Mouse (Mus musculus): ENCODE results near the gene Cdk2ap2. TPM values are rescaled to one million over a fixed set of nuclear protein-coding genes. Genes with fewer than 3 reads are reported as not detected.
"Not testable (repeated sequence)": the region's sequence is repeated elsewhere in the genome, so short reads cannot be mapped to it uniquely, and the experiment has no call there.

The Cdk2ap2 gene
- polyA plus RNA-seq, 1 experiment from 2014 or later, result 91.7 TPM

DNA sequence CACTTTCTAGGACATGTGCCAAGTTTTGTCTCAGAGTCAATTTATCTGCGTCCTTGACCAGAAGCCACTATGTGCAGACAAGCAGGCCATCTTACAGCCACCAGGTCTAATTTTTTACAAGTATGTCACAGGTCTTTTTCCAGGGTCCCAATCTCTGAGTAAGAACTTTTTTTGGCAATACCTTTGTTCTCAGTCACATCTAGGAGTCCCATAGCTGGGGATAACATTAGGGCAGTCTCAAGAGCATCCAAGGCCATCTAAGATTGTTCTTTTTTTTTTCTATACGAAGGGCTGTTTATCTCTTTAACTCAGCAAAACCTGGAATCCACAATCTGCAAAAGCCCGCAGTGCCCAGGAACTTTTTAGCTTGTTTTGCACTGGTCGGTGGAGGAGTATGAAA, 33.6 kb upstream of the Cdk2ap2 start:
- H3K4me1 ChIP-seq (ENCODE audit: control insufficient read depth, insufficient read depth, low read length); H3K27ac ChIP-seq (ENCODE audit: low read depth, low read length); DNase-seq (ENCODE audit: low spot score); H3K9me3 ChIP-seq (replicated peaks; ENCODE audit: control insufficient read depth, low read length); ATAC-seq; H3K4me2 ChIP-seq (ENCODE audit: low read length); H3K27me3 ChIP-seq (replicated peaks; ENCODE audit: control insufficient read depth, insufficient read depth, low read length); H3K4me3 ChIP-seq (ENCODE audit: low read depth, low read length); H3K36me3 ChIP-seq (ENCODE audit: control insufficient read depth, insufficient read depth, low read length); H3K9ac ChIP-seq (ENCODE audit: low read length): not testable (repeated sequence)
- 83% methylated on average over 3 of the region's 4 CpGs for WGBS

DNA sequence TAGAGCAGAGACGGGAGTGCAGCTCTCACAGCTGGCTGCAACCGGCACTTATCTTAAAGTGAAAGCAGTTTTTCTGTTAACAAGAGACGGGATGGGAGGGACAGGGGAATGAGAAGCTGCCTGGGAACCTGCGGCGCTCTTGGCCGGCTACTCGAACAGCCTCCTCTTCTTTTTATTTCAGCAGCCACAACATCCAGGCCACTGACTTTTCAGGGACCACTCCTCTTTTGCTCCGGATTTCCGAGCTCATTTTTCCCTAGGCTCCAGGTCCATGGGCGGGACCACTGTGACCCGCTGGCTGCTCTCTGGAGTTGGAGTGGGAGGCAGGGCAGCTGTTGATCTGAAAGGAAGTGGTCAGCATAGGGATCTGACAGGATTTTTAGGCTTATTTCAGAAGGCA, 32.5 kb upstream of the Cdk2ap2 start:
- not testable (repeated sequence) for H3K4me1 ChIP-seq (ENCODE audit: control insufficient read depth, insufficient read depth, low read length); H3K27me3 ChIP-seq (replicated peaks; ENCODE audit: control insufficient read depth, insufficient read depth, low read length); H3K27ac ChIP-seq (ENCODE audit: low read depth, low read length); H3K36me3 ChIP-seq (ENCODE audit: control insufficient read depth, insufficient read depth, low read length); H3K9ac ChIP-seq (ENCODE audit: low read length); ATAC-seq; H3K9me3 ChIP-seq (replicated peaks; ENCODE audit: control insufficient read depth, low read length); DNase-seq (ENCODE audit: low spot score); H3K4me2 ChIP-seq (ENCODE audit: low read length); H3K4me3 ChIP-seq (ENCODE audit: low read depth, low read length)
- WGBS, result 51% methylated on average over 2 of the region's 11 CpGs

DNA sequence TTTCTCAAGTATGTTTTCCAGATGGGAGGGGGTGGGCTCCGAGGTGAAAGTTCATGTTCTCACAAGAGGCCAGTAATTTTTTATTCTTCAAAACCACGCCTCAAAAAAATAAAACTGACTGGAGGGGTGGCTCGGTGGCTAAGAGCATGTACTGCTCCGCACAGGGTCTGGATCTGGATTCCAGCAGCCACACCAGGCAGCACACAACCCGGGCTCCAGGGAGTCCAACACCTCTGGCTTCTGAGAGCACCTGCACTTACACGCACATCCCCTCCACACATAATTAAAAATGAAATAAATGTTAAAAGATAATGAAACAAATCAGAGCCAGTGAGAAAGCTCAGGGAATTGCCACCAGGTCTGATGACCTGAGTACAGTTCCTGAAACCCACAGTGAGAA, 30.7 kb upstream of the Cdk2ap2 start:
- H3K27ac ChIP-seq (ENCODE audit: low read depth, low read length), result no peak overlapping the region
- no peak for DNase-seq (ENCODE audit: low spot score)
- H3K27me3 ChIP-seq (replicated peaks; ENCODE audit: control insufficient read depth, insufficient read depth, low read length), result no peaks in the 10 kb centered on the region; the same call in 1 of the 2 replicates
- no peaks in the 10 kb centered on the region for H3K9me3 ChIP-seq (replicated peaks; ENCODE audit: control insufficient read depth, low read length)
- no peak for ATAC-seq
- no peak overlapping the region for H3K9ac ChIP-seq (ENCODE audit: low read length)
- 84% methylated on average over 6 of the region's 6 CpGs for WGBS
- H3K4me3 ChIP-seq (ENCODE audit: low read depth, low read length), result no peak overlapping the region
- H3K4me1 ChIP-seq (ENCODE audit: control insufficient read depth, insufficient read depth, low read length), result no peaks in the 10 kb centered on the region
- no peaks in the 10 kb centered on the region for H3K36me3 ChIP-seq (ENCODE audit: control insufficient read depth, insufficient read depth, low read length)
- no peak overlapping the region for H3K4me2 ChIP-seq (ENCODE audit: low read length)

DNA sequence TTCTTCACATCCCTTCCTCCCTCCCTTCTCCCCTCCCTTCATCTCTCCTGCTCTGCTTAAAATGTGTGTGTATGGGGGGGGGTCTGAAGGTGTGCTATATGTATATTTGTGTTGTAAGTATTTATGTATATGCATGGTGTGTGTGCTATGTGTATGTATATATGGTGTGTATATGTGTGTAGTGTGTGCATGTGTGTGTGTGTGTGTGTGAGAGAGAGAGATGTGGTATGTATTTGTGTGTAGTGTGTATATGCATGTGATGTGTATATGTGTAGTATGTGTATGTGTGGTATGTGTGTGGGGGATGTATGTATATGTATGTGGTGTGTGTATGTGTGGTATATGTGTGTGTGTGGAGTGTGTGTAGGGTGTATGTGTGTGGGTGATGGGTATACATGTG, 30.1 kb upstream of the Cdk2ap2 start:
- Histone ChIP-seq H3K9ac (ENCODE audit: low read length) (no peak overlapping the region), H3K36me3 (ENCODE audit: control insufficient read depth, insufficient read depth, low read length) (no peaks in the 10 kb centered on the region), H3K9me3 (replicated peaks; ENCODE audit: control insufficient read depth, low read length) (no peaks in the 10 kb centered on the region), H3K4me1 (ENCODE audit: control insufficient read depth, insufficient read depth, low read length) (no peaks in the 10 kb centered on the region), H3K27me3 (replicated peaks; ENCODE audit: control insufficient read depth, insufficient read depth, low read length) (no peaks in the 10 kb centered on the region; the same call in 1 of the 2 replicates), H3K27ac (ENCODE audit: low read depth, low read length) (no peak overlapping the region), H3K4me2 (ENCODE audit: low read length) (no peak overlapping the region), H3K4me3 (ENCODE audit: low read depth, low read length) (no peak overlapping the region)
- no peak for ATAC-seq
- no peak for DNase-seq (ENCODE audit: low spot score)

DNA sequence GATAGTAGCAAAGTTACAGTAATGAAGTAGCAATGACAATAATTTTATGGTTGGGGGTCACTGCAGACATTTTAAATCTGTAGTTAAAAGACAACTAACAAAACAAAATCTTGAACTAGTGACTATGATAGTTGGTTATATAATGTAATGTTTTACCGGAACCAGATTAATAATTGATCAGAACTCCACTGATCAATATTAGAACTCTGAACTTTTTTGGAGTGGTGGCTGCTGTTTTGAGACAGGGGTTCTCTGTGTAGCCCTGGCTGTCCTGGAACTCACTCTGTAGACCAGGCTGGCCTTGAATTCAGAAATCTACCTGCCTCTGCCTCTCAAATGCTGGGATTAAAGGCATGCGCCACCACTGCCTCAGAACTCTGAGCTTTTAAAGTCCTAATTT, 28.7 kb upstream of the Cdk2ap2 start:
- 92% methylated on average over 2 of the region's 2 CpGs for WGBS

DNA sequence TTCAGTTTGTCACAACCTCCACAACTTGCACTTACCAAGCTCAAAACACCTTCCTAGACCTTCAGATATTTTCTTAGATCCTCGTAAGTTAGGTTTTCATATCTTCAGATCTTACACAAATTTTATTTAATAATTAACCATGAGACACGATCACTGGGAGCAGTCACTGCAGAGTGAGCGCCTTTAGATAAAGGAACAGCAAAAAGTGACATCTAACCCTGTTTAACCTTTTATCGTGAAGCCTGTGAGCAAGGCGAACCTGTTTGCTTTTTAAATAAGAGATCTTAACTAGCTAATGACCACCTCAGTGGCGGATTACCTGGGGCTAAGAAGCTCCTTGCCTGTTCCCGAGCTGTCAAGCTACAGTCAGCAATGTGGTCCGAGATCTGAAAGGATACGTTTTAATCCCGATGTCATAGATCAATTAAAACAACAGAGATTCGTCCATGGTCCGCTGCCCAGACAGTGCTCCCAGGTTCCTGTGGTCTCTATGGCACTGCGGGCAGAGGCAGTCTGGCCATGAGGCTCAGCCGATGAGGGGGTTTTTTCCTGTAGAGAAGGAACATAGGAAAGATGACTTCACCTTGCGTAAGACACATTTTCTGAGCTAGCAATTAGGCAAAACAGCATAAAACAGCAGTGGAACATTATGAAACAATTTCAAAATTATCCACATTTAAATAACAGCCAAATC, 28.1 kb upstream of the Cdk2ap2 start:
- H3K27me3 ChIP-seq (replicated peaks; ENCODE audit: control insufficient read depth, insufficient read depth, low read length), result no peaks in the 10 kb centered on the region; the same call in 1 of the 2 replicates
- no peaks in the 10 kb centered on the region for H3K9me3 ChIP-seq (replicated peaks; ENCODE audit: control insufficient read depth, low read length)
- ATAC-seq (no peak), DNase-seq (ENCODE audit: low spot score) (no peak)
- no peak overlapping the region for H3K4me2 ChIP-seq (ENCODE audit: low read length)
- 53% methylated on average over 15 of the region's 15 CpGs for WGBS
- no peaks in the 10 kb centered on the region for H3K4me1 ChIP-seq (ENCODE audit: control insufficient read depth, insufficient read depth, low read length)
- H3K4me3 ChIP-seq (ENCODE audit: low read depth, low read length), result no peak overlapping the region
- H3K9ac ChIP-seq (ENCODE audit: low read length), result no peak overlapping the region
- no peak overlapping the region for H3K27ac ChIP-seq (ENCODE audit: low read depth, low read length)
- H3K36me3 ChIP-seq (ENCODE audit: control insufficient read depth, insufficient read depth, low read length), result no peaks in the 10 kb centered on the region

More for the DNA sequence above, 28.7 kb upstream of the Cdk2ap2 start:
- not testable (repeated sequence) for H3K9ac ChIP-seq (ENCODE audit: low read length); H3K27me3 ChIP-seq (replicated peaks; ENCODE audit: control insufficient read depth, insufficient read depth, low read length); H3K27ac ChIP-seq (ENCODE audit: low read depth, low read length); H3K4me3 ChIP-seq (ENCODE audit: low read depth, low read length); H3K9me3 ChIP-seq (replicated peaks; ENCODE audit: control insufficient read depth, low read length); H3K36me3 ChIP-seq (ENCODE audit: control insufficient read depth, insufficient read depth, low read length); DNase-seq (ENCODE audit: low spot score); H3K4me2 ChIP-seq (ENCODE audit: low read length); H3K4me1 ChIP-seq (ENCODE audit: control insufficient read depth, insufficient read depth, low read length); ATAC-seq

DNA sequence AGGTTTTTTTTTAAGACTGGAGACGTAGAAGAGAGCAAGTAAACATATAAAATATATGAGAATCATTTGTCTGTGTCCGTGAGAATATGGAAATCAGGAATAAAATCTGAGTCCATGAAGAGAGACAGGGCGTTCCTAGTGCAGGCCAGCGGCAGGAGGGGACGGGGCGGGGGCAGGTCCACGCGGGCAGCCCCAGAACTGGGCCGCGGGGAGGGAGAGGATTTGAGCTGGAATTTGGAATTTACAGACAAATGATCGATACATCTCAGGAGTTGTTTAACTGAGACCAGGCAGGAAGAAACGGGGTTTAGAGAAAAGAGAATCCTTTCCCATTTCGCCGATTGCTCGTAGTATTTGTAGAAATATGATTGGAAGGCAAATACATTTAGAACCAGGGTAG, 26.7 kb upstream of the Cdk2ap2 start:
- DNase-seq (ENCODE audit: low spot score) (no peak), ATAC-seq (no peak)
- Histone ChIP-seq H3K4me1 (ENCODE audit: control insufficient read depth, insufficient read depth, low read length) (no peaks in the 10 kb centered on the region), H3K9me3 (replicated peaks; ENCODE audit: control insufficient read depth, low read length) (no peaks in the 10 kb centered on the region), H3K4me3 (ENCODE audit: low read depth, low read length) (no peak overlapping the region), H3K27ac (ENCODE audit: low read depth, low read length) (no peak overlapping the region), H3K4me2 (ENCODE audit: low read length) (no peak overlapping the region), H3K36me3 (ENCODE audit: control insufficient read depth, insufficient read depth, low read length) (no peaks in the 10 kb centered on the region), H3K9ac (ENCODE audit: low read length) (no peak overlapping the region), H3K27me3 (replicated peaks; ENCODE audit: control insufficient read depth, insufficient read depth, low read length) (no peaks in the 10 kb centered on the region; the same call in 1 of the 2 replicates)
- WGBS, result 74% methylated on average over 15 of the region's 15 CpGs

DNA sequence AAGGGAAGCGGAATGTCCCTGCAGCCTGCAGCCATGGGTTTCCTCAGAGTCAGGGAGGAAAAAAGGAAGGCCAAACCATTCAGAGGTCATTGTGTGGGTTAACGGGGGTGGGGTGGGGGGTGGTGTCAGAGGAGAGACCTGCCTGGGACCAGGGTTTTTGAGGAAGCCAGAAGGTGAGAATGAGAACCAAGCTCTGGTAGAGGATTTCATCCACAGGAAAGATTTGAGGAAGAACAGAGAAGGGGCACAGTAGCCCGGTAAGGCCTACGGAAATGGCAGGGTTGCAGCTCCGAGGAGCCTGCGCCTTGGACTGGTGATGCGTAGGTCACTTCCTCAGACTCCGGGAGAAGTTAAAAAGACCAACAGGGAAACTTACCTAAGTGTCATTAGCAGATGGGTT, 26.2 kb upstream of the Cdk2ap2 start:
- 80% methylated on average over 8 of the region's 8 CpGs for WGBS
- ATAC-seq, result no peak

DNA sequence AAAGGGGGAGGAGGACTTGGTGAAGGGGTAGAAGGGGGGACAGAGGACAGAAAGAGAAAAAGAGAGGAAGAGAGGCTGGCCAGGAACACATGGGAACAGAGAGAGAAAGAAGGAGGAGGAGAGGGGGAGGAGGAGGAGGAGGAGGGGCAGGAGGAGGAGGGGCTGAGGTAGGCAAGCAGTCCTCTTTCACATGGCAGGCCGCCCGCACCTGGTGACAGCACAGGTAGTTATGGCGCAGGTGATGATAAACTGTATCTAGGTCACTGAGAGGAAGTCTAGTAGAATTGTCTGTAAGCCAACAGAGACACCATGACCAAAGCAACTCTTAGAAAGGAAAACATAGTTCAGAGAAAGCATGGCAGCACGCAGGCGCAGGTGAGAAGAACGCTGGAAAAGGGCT, 25.6 kb upstream of the Cdk2ap2 start:
- Histone ChIP-seq H3K4me2 (ENCODE audit: low read length) (no peak overlapping the region), H3K4me1 (ENCODE audit: control insufficient read depth, insufficient read depth, low read length) (no peaks in the 10 kb centered on the region), H3K36me3 (ENCODE audit: control insufficient read depth, insufficient read depth, low read length) (no peaks in the 10 kb centered on the region), H3K9me3 (replicated peaks; ENCODE audit: control insufficient read depth, low read length) (no peaks in the 10 kb centered on the region), H3K27me3 (replicated peaks; ENCODE audit: control insufficient read depth, insufficient read depth, low read length) (no peaks in the 10 kb centered on the region; the same call in 1 of the 2 replicates), H3K9ac (ENCODE audit: low read length) (no peak overlapping the region), H3K27ac (ENCODE audit: low read depth, low read length) (no peak overlapping the region), H3K4me3 (ENCODE audit: low read depth, low read length) (no peak overlapping the region)
- ATAC-seq (no peak), DNase-seq (ENCODE audit: low spot score) (no peak)
- 90% methylated on average over 6 of the region's 6 CpGs for WGBS

More for the DNA sequence above, 26.2 kb upstream of the Cdk2ap2 start:
- Histone ChIP-seq H3K4me2 (ENCODE audit: low read length) (no peak overlapping the region), H3K4me3 (ENCODE audit: low read depth, low read length) (no peak overlapping the region), H3K36me3 (ENCODE audit: control insufficient read depth, insufficient read depth, low read length) (no peaks in the 10 kb centered on the region), H3K9ac (ENCODE audit: low read length) (no peak overlapping the region), H3K27me3 (replicated peaks; ENCODE audit: control insufficient read depth, insufficient read depth, low read length) (no peaks in the 10 kb centered on the region; the same call in 1 of the 2 replicates), H3K27ac (ENCODE audit: low read depth, low read length) (no peak overlapping the region), H3K4me1 (ENCODE audit: control insufficient read depth, insufficient read depth, low read length) (no peaks in the 10 kb centered on the region), H3K9me3 (replicated peaks; ENCODE audit: control insufficient read depth, low read length) (no peaks in the 10 kb centered on the region)
- no peak for DNase-seq (ENCODE audit: low spot score)

Measured in forebrain, embryonic 14.5 days (tissue).